Mouse (Mus musculus): ENCODE results near the gene 1700023F06Rik. TPM values are rescaled to one million over a fixed set of nuclear protein-coding genes. Genes with fewer than 3 reads are reported as not detected.

1700023F06Rik gene
- polyA plus RNA-seq, 1 experiment from 2014 or later = 1.2 TPM

DNA sequence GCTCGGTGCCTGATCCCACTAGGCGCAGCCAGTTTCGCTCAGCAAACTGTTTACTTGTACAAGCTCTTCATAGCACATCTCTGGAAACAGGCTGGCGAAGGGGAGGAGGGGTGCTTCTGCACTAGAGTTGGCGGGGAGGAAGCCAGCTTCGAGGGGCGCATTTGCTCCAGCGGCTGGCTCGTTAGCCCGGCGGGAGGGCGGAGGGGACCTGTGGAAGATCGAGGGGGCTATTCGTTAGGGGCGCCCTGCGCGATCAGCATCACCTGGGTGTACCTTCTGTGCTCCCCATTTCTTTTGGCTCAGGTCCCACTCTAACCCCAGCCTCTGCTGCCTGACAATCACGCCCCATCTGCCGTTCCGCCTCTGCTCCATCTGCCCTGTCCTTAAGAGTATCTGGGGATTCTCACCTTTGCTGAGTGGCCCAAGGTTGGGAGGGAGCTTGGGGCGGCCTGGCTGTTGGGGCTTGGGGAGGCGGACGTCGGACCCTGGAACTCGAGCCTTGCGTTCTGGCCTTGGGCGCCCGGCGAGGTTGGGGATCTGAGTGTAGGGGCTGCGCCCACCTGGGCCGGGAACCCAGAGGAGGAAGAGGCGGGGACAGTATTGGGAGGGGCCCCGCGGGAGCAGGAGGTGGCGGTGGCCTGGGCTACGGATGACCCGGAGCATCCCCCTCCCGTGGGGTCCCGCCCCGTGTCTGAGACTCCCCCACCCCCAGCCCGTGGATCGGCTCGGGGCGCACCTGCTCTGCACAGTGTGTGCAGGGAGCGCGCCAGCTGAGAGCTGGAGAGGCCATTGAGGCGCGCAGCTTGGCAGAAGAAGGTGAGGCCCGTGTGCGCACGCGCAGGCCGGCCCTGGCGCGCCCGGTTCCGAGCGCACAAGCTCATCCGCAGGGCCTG is 9.2 kb downstream of the 1700023F06Rik start:
- under 1% methylated on average over 59 of the region's 59 CpGs for WGBS
- Histone ChIP-seq H3K27me3 (ENCODE audit: insufficient read depth, low read length) (peaks cover 64% of the 10 kb centered on the region), H3K4me1 (ENCODE audit: insufficient read depth) (peaks cover 8% of the 10 kb centered on the region; the same call in 1 of the 2 replicates), H3K36me3 (ENCODE audit: insufficient read depth) (no peaks in the 10 kb centered on the region), H3K9ac (peak overlapping the region; percentile 43), H3K9me3 (ENCODE audit: low read depth, low read length) (no peaks in the 10 kb centered on the region), H3K4me3 (ENCODE audit: low read depth, low read length) (peak overlapping the region; percentile 45), H3K27ac (ENCODE audit: low read depth) (no peak overlapping the region), H3K4me2 (peak overlapping the region; percentile 84)
- DNase-seq = peak; percentile 75
- TF ChIP-seq CTCF (IDR thresholded peaks at IDR 0.05; ENCODE audit: low read depth) = no peak
- peak; percentile 56 for ATAC-seq (ENCODE audit: insufficient read depth)

DNA sequence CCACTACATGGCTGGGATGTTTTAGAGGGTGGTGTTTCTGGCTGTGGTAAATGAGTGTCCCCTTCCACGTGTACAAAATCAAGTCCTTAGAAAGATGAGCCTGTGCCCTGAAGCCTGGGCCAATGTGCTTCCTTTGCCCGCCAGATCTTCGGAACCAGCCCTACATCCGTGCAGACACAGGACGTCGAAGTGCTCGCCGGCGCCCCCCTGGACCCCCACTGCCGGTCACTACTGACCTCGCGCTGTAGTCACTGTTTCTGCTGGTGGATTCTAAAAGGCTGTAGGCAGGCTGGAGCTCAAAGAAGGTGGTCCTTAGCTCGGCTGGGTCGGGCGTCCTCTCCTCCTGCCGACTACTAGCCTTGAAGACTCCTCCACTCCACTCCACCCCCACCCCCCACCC is 10.0 kb downstream of the 1700023F06Rik start:
- Histone ChIP-seq H3K4me3 (ENCODE audit: low read depth, low read length) (peak overlapping the region; percentile 45), H3K27ac (ENCODE audit: low read depth) (no peak overlapping the region), H3K4me2 (peak overlapping the region; percentile 84), H3K27me3 (ENCODE audit: insufficient read depth, low read length) (peaks cover 73% of the 10 kb centered on the region), H3K9me3 (ENCODE audit: low read depth, low read length) (no peaks in the 10 kb centered on the region), H3K36me3 (ENCODE audit: insufficient read depth) (no peaks in the 10 kb centered on the region), H3K9ac (no peak overlapping the region), H3K4me1 (ENCODE audit: insufficient read depth) (peaks cover 8% of the 10 kb centered on the region; the same call in 1 of the 2 replicates)
- DNase-seq (no peak), ATAC-seq (ENCODE audit: insufficient read depth) (no peak)
- 5% methylated on average over 16 of the region's 16 CpGs for WGBS
- TF ChIP-seq CTCF (IDR thresholded peaks at IDR 0.05; ENCODE audit: low read depth) = no peak

DNA sequence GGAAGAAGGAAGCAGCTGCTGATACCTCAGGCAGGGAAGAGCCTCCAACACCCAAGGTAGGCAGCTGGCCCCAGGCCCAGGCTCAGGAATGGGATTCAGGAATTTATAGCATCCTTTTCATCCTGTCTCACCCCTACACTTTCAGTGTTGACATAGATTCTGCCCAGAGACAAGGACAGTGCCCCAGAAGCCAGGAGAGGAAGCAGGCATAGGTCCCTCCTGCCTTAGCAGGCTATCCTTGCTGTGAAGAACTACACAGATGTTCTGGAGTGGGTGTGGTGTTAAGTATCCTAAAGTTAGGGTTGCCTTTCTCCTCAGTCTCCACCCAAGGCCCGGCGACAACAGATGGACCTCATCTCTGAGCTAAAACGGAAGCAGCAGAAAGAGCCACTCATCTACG is 11.0 kb downstream of the 1700023F06Rik start:
- no peak for TF ChIP-seq CTCF (IDR thresholded peaks at IDR 0.05; ENCODE audit: low read depth)
- DNase-seq (no peak), ATAC-seq (ENCODE audit: insufficient read depth) (no peak)
- no peak overlapping the region for H3K4me2 ChIP-seq
- H3K9ac ChIP-seq = no peak overlapping the region
- H3K36me3 ChIP-seq (ENCODE audit: insufficient read depth) = no peaks in the 10 kb centered on the region
- H3K4me3 ChIP-seq (ENCODE audit: low read depth, low read length) = no peak overlapping the region
- H3K9me3 ChIP-seq (ENCODE audit: low read depth, low read length) = no peaks in the 10 kb centered on the region
- 64% methylated on average over 4 of the region's 4 CpGs for WGBS
- peaks cover 83% of the 10 kb centered on the region for H3K27me3 ChIP-seq (ENCODE audit: insufficient read depth, low read length)
- no peak overlapping the region for H3K27ac ChIP-seq (ENCODE audit: low read depth)
- H3K4me1 ChIP-seq (ENCODE audit: insufficient read depth) = peaks cover 8% of the 10 kb centered on the region; the same call in 1 of the 2 replicates

DNA sequence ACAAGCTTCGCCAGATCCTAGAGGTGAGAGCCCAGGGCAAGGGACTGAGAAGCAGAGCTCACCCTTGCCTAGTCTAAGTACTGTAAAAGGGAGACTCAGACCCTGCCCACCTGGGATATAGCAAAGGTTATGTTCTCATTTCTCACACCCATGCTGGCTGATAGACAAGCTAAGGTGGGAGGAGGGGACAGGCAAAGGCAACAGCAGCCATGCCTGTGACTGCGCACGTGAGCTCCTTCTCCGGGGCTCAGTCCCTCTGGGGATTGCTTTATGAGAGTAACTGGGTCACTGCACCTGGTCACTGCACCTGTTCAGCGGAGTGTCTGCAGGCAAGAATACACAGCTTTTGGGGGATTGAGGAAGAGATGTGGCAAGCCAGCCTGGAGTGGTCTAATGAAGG is 12.7 kb downstream of the 1700023F06Rik start:
- 79% methylated on average over 5 of the region's 5 CpGs for WGBS
- no peaks in the 10 kb centered on the region for H3K36me3 ChIP-seq (ENCODE audit: insufficient read depth)
- DNase-seq (no peak), ATAC-seq (ENCODE audit: insufficient read depth) (no peak)
- H3K4me1 ChIP-seq (ENCODE audit: insufficient read depth) = peaks cover 8% of the 10 kb centered on the region; the same call in 1 of the 2 replicates
- no peak overlapping the region for H3K4me3 ChIP-seq (ENCODE audit: low read depth, low read length)
- H3K9ac ChIP-seq = no peak overlapping the region
- H3K4me2 ChIP-seq = no peak overlapping the region
- no peak overlapping the region for H3K27ac ChIP-seq (ENCODE audit: low read depth)
- TF ChIP-seq CTCF (IDR thresholded peaks at IDR 0.05; ENCODE audit: low read depth) = no peak
- H3K27me3 ChIP-seq (ENCODE audit: insufficient read depth, low read length) = peaks cover 93% of the 10 kb centered on the region
- no peaks in the 10 kb centered on the region for H3K9me3 ChIP-seq (ENCODE audit: low read depth, low read length)

DNA sequence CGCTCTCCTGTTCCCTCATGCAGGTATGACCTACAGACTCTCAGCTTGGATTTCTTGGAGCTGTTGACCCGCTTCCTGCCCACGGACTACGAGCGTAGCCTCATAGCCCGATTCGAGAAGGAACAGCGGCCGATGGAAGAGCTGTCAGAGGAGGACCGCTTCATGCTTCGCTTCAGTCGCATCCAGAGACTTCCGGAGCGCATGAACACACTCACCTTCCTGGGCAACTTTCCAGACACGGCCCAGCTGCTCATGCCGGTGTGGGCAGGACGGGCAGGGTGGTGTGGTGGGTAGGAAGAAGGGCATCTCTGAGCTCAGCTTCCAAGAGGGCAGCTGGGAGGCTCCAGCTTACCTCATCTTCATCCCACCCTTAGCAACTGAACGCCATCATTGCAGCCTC is 13.1 kb downstream of the 1700023F06Rik start:
- peaks cover 93% of the 10 kb centered on the region for H3K27me3 ChIP-seq (ENCODE audit: insufficient read depth, low read length)
- H3K36me3 ChIP-seq (ENCODE audit: insufficient read depth) = no peaks in the 10 kb centered on the region
- TF ChIP-seq CTCF (IDR thresholded peaks at IDR 0.05; ENCODE audit: low read depth) = no peak
- H3K4me3 ChIP-seq (ENCODE audit: low read depth, low read length) = no peak overlapping the region
- WGBS = 75% methylated on average over 18 of the region's 18 CpGs
- H3K4me1 ChIP-seq (ENCODE audit: insufficient read depth) = peaks cover 8% of the 10 kb centered on the region; the same call in 1 of the 2 replicates
- H3K9ac ChIP-seq = no peak overlapping the region
- H3K9me3 ChIP-seq (ENCODE audit: low read depth, low read length) = no peaks in the 10 kb centered on the region
- H3K4me2 ChIP-seq = no peak overlapping the region
- no peak overlapping the region for H3K27ac ChIP-seq (ENCODE audit: low read depth)
- ATAC-seq (ENCODE audit: insufficient read depth) (no peak), DNase-seq (no peak)

DNA sequence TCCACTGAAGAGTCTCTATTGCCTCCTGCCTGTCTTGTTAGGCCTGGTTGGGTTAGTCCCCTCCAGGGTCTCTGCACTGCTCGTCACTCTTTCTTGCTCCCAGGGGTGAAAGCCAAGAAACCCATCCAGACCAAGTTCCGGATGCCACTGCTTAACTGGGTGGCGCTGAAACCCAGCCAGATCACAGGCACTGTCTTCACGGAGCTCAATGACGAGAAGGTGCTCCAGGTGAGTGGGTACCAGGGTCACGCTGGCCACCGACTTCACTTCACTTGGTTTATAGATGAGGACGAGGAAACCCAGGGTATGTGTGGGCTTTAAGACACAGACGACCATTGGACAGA is 14.6 kb downstream of the 1700023F06Rik start:
- WGBS = 37% methylated on average over 9 of the region's 9 CpGs
- Histone ChIP-seq H3K4me2 (no peak overlapping the region), H3K4me3 (ENCODE audit: low read depth, low read length) (no peak overlapping the region), H3K4me1 (ENCODE audit: insufficient read depth) (0 out of 2 replicates have a peak, but pooled peaks cover 4% of the 10 kb centered on the region), H3K27me3 (ENCODE audit: insufficient read depth, low read length) (peaks cover 81% of the 10 kb centered on the region), H3K36me3 (ENCODE audit: insufficient read depth) (no peaks in the 10 kb centered on the region), H3K9ac (no peak overlapping the region), H3K27ac (ENCODE audit: low read depth) (no peak overlapping the region), H3K9me3 (ENCODE audit: low read depth, low read length) (no peaks in the 10 kb centered on the region)
- no peak for DNase-seq
- ATAC-seq (ENCODE audit: insufficient read depth) = no peak
- TF ChIP-seq CTCF (IDR thresholded peaks at IDR 0.05; ENCODE audit: low read depth) = no peak

DNA sequence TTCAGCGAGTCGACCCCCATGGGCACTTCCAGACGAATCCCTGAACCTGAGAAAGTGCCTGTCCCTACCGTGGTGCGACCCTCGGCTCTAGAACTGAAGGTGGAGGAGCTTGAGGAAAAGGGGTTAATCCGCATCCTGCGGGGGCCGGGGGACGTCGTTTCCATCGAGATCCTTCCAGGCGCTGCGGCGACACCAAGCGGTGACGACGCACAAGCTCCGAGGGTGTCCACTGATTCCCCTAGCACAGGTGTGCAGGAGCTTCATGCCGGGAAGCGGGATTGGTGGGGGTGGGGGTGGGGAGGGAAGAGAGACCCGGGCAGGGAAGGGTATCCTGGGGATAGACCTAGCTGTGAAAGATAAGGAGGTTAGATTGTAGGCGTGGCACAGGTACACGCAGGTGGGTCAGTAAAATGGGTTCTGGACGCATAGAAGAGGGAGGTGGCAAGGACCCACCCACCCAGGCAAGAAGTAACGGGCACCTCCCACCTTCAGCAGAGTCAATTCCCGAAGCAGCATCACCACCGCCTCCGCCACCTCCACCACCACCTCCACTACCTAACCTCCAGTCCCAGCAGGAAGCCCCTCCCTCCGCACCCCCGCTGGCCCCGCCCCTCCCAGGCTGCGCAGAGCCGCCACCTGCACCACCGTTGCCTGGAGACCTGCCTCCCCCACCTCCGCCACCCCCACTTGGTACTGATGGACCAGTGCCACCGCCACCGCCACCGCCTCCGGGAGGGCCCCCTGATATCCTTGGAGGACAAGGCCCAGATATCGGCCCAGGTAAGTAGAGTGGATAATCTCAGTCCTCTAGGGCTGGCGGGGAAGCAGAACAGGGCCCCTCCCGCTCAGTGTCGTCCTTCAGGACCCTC is 15.2 kb downstream of the 1700023F06Rik start:
- TF ChIP-seq CTCF (IDR thresholded peaks at IDR 0.05; ENCODE audit: low read depth) = peak; percentile 54
- peak; percentile 67 for DNase-seq
- ATAC-seq (ENCODE audit: insufficient read depth) = no peak; the same call in 1 of the 2 replicates
- Histone ChIP-seq H3K36me3 (ENCODE audit: insufficient read depth) (no peaks in the 10 kb centered on the region), H3K4me3 (ENCODE audit: low read depth, low read length) (peak overlapping the region; percentile 23), H3K27me3 (ENCODE audit: insufficient read depth, low read length) (peaks cover 75% of the 10 kb centered on the region), H3K4me1 (ENCODE audit: insufficient read depth) (no peaks in the 10 kb centered on the region), H3K9ac (no peak overlapping the region), H3K9me3 (ENCODE audit: low read depth, low read length) (no peaks in the 10 kb centered on the region), H3K27ac (ENCODE audit: low read depth) (no peak overlapping the region), H3K4me2 (peak overlapping the region; percentile 55)
- WGBS = 6% methylated on average over 44 of the region's 44 CpGs

Measured in lung, embryonic 14.5 days (tissue).